Mouse (Mus musculus) embryo, embryonic 9.5 days (tissue): ENCODE measurements around the gene Lrrc8c.

ENCODE experiments used
- DNase-seq: peaks from one replicate; pipeline ENCODE4 v3.0.0-alpha.2; 2017; ENCODE audit errors: extremely low spot score

The Lrrc8c gene

DNA sequence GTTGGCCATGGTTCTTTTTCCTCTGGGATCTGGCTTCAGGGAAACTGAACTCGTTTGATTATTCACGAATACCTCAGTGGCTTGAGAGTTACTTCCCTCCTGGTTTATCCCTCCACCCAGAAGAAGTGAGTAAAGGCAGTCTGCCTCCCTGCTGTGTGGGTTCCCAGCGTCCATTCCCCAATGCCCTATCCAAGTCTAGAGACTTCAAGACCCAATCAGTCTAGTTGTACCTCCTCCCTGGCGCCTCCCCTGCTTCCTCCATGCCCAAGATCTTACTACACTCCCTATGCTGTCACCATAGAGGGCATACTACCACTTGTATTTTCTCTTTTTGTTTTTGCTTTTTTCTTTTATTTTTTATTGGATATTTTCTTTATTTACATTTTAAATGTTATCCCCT lies 80.1 kb downstream of the Lrrc8c start:
- DNase-seq = no peak

DNA sequence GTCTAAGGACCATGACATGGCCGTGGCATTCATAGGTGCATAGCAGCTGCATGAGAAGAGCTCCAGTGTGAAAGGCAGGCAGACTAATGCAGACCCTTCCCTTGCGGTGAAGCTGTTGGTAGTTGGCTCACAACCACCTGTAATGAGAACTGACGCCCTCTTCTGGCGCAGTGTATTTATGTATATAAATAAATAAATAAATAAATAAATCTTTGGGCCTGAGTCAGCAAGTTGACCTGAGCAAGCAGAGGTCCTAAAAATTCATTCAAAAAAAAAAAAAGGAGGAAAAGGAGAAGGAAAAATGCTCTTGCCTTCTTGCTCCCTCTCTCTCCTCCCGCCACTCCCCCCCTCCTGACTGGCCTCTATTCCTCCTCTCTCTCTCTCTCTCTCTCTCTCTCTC lies 81.8 kb downstream of the Lrrc8c start:
- no peak for DNase-seq

DNA sequence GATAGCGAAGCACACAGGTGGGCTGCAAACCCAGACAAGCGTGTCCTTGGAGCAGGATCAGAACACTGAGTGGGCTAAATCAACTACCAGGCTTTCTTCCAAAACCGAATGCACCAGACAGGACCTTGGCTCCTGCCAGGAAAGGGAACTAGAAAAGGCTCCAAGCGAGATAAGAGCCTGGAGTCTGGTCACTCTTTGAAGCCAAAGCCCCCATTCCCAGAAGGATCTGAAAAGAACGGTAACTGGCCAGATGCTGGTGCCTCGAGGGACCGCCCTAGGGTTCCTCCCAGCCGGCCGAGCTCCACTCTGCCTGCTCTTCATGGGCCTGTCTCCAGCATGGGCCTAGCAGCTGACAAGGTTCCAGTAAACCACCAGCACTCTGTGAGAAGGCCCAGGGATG lies 83.4 kb downstream of the Lrrc8c start:
- DNase-seq = no peak

DNA sequence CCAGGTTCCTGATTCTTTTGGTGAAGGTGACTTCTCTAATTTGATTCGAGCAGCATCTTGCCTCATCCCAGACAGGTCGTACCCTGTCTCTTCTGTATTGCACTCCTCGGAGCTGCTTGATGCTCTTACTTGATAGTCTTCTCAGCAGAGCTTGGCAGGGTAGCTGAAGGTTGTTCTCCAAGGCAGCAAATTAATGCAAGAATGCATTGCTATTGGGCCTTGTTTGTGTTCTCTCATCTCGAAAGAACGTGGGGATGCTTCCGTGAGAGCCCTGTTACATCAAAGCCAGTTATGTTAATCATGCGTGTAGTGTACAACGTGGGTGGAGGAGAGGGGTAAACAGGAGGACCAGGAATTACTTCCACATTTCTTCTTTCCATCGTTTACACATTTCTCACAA lies 86.5 kb downstream of the Lrrc8c start:
- DNase-seq = no peak

DNA sequence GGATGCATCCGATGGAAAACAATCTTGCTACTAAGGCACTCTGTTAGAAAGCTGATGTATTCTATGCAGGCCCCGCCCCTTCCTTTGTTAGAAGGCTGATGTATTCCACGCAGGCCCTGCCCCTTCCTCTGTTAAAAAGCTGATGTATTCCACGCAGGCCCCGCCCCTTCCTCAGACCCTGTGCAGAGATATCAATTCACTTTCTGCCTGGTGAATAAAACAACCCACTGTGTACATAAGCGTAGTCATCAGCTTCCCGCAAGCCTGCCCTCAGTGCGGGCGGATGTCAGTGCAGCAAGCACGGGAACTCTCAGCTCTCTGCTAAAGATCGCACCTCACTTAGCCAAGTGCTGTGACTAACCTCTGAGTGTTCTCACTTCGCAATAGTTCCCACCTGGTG lies 90.5 kb downstream of the Lrrc8c start:
- no peak for DNase-seq

DNA sequence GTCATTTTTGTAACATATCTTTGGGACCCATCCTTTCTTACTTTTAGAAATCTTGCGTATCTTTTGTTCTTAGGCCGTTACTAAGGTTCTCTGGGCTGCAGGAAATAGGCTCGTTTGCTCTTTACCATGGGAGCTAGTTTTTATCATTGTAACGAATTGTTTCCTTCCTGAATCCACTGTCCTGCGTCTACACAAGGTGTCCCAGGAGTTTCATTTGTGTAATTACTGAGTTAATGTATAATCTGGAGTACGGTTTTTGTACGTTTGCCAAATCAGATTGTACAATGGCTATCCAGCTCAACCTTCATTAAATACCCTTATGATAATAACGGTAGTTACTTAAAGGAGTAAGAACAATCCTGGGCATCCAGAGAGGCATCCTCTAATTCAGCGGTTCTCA lies 93.8 kb downstream of the Lrrc8c start:
- DNase-seq = no peak

DNA sequence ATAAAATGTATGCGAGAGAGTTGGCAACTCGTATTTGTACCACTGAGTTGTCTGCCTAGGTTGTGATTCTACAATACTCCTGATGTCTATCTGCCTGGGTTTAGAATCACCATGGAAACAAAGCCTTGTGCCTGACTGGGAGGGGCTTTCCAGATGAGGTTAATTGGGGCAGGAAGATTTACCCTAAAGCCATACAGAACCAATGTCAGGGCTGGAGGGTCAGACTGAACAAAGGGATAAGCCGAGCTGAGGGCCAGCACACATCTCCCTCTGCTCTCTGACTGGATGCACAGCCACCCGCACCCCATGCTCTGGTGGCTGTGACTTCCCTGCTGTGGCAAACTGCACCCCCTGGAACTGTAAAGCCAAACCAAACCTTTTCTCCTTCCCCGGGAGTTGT lies 94.8 kb downstream of the Lrrc8c start:
- DNase-seq = peak; percentile 8

DNA sequence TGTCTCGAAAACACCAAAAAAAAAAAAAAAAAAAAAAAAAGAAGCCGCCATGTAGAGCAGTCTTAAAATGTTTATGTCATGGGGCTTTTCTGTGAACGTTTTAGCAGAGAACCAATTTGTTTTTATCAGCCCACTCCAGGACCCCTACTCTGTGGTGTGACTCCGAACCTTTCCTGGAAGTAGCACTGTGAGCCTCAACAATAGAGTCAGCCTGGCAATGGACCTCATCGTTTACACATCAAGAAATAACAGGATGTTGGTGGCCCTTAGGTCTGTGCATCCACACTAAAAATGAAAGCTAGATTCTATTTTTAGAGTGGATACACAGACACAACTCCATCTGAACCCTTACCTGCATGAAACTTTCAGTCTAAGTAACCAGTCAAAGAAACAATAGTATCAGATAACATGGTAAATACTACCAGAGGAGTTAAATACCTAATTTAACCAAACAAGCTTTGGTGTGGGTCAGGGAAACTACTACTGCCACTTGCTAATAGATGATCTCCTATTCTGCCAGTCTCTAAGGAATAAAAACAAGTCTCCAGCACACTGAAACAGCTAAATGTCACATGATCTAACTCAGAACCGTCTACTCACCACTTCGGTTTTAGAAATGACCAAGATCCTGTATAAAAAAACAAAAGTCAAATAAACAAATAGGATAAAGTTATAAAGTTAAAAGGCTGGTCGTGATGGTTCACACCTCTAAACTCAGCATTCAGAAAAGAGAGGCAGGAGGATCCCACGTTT lies 95.7 kb downstream of the Lrrc8c start:
- DNase-seq = no peak

DNA sequence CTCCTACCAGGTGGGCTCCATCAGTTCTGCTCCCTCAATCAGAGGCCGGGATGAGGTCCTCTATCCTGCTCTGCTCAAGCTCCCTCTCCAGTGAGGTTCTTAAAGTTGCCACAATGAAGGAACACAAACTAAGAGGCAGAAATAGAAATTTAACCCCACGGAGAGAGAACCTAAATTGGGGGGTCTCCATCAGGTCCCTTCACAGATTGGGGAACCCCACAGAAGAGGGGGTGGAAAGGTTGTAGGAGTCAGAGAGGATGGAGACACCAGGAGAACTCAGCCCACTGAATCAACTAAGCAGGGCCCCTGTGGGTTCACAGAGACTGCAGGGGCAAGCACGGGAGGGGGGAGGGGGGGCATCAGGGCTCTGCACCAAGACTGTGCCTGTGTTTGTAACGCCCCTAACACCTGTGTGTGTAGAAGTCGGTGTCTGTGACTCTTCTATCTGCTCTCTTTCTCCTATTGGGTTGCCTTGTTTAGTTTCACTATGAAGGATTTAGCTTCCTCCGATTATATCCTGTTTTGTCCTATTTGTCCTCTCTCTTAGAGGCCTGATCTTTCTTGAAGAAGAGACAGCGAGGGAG lies 96.8 kb downstream of the Lrrc8c start:
- no peak for DNase-seq

DNA sequence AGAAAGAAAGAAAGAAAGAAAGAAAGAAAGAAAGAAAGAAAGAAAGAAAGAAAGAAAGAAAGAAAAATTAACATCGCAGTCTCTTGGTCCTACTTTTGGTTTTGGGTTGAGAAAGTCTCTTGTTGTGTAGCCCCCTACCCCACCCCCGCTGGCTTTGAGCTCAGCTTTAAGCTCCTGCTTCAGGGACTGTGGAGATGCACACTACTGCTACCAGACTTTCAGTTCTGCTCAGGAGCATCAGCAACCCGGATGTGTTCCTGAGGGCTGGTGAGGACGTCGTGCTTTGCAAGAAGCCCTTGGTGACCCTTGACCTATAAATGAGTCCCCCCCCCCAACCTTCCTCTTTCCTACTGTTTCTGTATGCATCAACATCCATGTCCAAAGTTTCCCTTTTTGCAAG lies 97.3 kb downstream of the Lrrc8c start:
- DNase-seq = no peak

DNA sequence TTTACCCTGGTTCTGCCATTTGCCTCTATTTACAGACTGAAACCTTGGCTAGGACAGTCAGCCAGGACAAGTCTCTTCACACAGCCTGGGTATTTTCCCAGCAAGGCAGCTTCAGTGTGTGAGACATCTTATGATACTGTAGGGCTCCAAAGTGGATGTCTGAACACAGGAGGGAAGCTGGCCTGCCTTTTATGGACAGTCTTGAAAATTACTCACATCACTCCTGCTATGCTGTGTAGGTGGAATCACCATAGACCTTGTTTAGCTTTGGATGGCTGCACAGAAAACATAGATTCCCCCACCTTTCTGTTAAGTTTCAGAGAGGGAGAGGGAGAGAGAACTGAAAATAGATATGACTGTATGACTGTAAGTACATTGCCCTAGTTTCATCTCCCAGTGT lies 99.3 kb downstream of the Lrrc8c start:
- DNase-seq = no peak

DNA sequence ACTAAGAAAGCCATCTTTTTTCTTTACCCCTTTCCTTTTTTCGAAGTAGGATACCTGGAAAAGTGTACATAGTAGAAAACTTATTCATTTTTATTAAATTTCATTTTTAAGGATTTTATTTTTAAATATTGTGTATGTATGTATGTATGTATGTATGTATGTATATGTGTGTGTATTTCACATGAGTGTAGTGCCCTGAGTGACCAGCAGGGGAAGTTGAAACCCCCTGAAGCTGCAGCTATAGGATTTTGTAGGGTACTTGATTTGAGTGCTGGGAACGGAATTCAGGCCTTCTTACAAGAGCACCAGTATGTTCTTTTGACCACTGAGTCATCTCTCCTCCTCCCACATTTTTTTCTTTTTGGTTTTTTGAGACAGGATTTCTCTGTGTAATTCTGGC lies 100.5 kb downstream of the Lrrc8c start:
- DNase-seq = no peak

DNA sequence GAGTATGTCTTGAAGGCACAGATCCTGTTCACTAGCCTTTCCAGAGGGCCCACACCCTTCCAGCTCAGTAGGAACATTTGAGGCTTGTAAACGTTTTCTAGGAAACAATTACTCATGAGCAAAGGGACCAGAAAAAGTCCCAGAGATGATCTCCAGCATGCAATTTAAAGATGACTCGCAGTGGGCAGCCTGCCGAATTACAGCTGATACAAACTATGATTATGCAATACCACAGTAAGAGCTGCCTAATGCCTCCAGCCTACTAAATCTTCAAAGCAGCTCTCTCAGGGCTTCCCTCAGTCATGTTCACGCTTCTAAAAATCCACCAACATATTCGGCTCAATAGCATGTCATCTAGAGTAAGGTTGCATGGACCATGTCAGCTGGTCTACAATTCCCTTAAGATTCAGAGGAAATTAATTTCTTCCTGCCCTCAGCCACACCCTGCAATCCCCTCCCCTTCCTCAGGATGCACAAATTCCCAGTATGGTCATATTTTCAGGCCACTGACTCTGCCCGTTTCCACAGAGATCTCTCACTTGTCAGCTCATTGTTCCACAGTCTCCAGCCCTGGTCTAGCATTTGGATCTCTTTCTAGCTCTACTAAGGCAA lies 101.4 kb downstream of the Lrrc8c start:
- no peak for DNase-seq

DNA sequence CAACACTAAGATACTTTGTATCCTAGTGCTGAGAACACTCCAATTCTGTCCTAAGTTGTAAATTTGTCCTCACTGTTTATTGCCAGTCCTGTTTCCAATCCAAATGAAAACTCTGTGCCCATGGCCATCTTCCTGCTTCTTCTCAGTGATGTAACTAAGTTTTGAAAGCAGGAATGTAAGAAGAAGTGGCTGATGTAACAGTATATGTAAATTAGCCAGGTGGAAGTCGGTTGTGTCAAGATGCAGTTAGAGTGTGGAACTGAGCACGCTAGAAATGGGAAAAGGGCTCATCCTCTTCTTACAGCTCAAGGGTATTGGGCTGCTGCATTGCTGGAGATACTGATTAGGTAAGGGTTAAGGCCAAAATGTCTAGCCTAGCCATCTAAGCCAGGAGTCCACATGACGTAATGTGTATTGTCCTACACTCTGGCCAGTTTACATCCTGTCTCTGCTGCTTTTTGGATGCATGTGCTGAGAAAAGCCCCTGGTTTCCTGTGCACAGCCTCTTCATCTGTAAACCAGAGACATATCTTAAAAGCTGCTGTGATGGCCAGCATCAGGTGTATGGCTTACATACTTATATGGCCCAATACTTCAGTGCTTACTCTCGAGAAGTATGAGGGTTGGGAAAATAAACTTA lies 104.0 kb downstream of the Lrrc8c start:
- no peak for DNase-seq

DNA sequence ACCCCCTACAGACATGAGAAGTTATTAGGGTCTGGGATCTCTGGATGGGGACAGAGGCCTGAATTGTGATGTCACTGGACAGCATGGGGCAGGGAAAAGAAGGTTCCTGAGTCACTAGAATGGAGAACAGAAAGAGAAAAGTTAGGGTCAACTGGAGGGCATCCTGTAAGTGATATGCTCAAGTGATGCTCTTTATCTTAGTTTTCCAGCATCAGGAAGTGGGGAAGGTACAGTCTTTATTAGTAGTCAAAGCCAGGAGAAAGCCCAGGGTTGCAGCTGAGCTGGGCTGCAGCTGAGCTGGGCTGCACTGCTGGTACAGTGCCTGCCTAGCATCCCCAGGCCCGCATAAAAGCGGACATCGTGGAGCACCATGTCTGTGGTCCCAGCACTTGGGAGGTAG lies 105.1 kb downstream of the Lrrc8c start:
- no peak for DNase-seq

DNA sequence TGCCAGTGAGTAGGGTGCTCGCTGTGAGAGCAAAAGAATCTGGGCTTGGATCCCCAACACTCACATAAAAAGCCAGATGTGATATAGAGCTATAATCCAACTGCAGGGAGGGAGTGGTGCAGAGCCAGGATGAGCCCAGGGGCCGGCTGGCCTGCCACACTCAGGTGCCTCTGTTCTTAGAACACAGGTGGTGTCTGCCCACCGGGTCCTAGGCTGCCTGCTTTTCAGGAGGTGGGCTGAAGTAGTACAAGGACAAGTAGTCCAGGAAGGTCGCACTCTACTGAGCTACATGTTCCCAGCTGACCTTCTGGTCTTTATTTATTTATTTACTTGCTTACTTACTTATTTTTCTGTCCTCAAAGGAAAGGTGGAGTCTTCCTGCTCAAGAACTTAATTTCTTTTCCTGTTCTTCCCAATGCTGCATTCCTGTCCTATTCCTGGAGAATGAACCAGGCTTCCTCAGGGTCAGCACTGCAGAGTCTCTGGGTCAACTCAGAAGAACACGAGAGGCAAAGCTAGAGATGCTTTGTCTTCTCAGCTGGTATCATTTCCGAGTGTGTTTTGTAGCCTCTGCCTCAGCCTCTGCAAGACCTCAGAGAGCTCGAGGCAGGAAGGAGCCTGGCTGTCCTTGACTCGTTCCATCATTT lies 106.4 kb downstream of the Lrrc8c start:
- no peak for DNase-seq

DNA sequence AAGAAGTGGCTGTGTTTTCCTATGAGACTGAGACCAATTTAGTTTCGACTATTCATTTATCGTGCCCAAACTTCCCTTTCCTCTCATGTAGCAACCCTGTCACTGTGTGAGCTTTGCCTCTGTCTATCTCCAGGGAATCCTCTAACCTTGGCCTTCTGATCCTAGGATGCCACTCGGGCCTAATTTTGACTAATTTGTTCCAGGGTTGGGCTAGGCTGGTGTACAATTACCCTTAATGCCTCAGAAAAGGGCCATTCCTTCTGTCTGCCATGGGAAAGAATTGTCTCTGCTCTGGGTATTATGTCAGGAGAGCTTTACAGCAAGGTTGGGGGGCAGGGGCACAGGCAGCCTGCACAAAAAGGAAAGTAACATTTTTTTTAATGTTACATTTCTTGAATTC lies 107.2 kb downstream of the Lrrc8c start:
- no peak for DNase-seq

DNA sequence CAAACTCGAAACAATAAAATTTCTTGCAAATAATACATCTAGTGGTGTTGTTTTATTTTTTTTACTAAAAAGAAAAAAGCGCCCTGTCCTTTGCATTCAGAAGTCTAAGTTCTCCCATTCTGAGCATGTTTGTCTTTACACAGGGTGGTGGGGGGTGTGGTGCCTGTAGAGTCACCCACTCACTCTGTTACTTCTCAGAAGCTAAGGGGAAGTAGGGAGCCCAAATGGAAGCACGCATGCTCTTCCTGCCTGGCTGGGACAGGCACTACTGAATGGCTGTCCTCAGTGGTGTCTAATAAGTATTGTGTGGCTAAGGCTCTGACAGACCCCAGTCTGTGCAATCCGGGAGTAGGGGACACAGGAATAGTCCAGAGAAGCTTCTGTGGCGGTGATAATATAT lies 107.9 kb downstream of the Lrrc8c start:
- no peak for DNase-seq

DNA sequence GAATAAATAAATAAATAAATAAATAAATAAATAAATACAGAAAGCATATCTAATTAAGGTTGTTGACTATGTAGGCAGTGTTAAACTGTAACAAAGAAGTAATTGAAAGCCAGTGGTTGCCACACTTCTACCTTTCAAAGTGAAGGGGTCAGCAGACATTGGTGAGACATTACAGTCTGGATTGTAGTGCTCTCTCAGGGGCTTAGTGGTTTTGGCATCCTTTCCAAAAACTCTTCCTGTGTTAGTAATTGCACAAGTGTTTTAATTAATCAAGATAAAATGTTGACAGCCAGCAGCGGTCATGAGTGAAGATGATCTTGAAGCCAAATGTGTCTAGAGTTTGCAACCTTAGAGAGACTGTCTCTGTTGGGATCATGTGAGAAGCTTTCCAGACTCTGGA lies 110.8 kb downstream of the Lrrc8c start:
- DNase-seq = no peak

DNA sequence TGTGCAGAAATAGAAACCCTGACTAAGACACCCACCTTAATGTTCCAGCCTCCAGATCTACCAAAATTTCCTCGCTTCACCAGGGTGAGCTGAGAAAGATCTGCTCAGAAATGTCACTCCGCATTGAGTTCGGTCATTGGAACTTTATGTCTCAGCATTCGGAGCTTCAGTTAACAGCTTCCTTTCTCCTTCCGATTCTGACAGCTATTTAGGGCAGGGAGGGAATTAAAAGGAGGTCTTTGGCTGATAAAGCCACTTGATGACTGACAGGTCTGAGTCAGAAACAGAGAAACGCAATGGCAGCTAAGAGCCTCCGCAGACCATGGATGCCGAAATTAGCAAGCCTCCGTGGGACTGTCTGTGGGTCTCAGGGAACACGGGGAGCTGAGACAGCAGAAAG lies 112.9 kb downstream of the Lrrc8c start:
- no peak for DNase-seq

DNA sequence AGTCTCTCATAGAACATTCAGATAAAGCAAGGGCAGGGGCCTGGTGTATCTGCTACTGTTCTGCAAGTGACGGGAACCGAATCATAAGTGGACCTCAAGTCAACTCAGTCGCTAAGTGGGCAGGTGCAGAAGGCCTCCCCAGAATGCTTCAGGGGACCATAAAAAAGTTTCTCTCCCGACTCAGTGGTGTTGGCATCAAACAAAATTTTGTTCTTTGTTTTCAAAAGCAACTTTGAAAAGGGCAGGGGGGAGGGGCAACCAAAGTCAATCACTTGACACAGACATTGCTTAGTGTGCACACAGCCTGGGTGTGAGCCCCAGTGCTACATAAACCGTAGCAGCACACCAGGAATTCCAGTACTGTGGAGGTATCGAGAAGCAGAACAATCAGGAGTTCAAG lies 116.4 kb downstream of the Lrrc8c start:
- no peak for DNase-seq

DNA sequence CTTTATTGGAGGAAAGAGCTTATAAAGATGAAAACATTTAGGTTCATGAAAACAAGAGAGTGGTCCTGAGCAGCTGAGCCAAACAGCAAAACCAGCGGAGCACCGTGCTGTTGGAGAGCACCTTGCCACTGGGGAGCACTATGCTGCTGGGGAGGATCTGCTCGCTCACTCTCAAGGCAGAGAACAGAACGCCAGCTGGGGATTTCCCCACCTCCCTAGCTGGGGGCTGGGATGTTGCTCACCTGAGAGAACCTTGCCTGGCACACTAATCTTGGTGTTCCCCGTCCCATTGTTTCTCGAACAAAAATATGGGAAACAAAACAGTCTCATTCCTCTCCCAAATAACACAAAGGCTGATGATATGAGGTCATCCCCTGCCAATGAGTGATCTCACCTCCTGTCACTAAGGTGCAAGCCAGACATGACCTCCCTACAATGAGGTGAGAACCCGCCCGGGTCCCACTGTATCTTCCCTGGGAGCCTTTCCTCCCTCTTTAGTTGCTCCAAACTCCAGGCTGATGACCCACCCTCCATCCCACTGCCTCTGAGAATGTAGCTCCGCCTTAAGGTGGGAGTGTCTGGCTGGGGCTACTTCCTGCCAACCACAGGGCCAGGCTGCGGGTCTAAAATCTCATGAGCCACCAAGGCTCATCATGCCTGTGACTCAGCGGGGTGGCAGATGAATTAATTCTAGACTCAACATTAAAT lies 117.5 kb downstream of the Lrrc8c start:
- DNase-seq = no peak
